Mouse (Mus musculus): ENCODE measurements around the gene Gp1bb. TPM values are rescaled to one million over a fixed set of nuclear protein-coding genes. Genes with fewer than 3 reads are reported as not detected.

Gp1bb gene
- polyA plus RNA-seq, 1 experiment from 2014 or later: 11.1 TPM

DNA sequence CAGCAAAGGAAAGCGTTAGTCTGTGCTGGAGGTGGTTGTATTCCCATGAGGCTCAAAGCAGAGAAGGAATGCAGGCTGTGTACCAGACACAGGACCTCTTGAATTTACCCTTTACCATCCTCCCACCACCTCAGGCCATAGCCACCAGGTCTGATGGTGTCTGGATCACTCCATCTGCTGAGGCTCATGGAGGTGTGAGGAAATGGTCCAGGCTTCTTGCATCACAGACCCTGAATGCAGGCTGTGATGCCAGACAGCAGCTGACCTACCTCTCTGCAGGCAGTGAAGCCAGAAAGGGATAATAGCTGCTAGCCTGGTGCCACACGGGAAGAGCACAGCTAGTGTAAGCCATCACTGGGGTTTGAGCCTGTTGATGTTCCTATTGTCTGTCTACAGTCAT lies 16.2 kb upstream of the Gp1bb start:
- Histone ChIP-seq H3K4me3 (no peak overlapping the region), H3K27me3 (no peaks in the 10 kb centered on the region), H3K9me3 (replicated peaks) (no peaks in the 10 kb centered on the region), H3K4me2 (replicated peaks) (no peak overlapping the region), H3K27ac (no peak overlapping the region), H3K9ac (no peak overlapping the region), H3K4me1 (no peaks in the 10 kb centered on the region), H3K36me3 (no peaks in the 10 kb centered on the region)
- 45% methylated on average over 2 of the region's 2 CpGs for WGBS
- ATAC-seq (ENCODE audit: low FRiP score): no peak

DNA sequence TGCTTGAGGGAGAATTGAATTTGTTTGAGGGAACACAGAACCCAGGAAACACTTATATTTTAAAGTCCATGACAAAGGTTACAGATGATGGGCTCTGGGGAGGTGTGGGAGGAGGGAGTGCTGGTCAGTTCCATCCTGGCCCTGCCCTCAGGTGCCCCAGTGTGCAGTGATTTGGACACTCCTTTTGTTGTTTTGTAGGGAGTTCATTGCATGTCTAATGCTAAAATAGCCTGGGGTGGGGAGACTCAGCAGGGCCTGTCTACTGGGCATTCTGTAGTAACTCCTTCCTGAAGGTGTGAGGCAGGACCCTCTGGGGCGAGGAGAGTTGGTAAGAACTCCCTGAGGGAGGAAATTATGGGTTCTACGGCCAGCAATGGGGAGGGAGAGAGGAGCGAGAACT lies 14.6 kb upstream of the Gp1bb start:
- no peaks in the 10 kb centered on the region for H3K27me3 ChIP-seq
- no peak overlapping the region for H3K9ac ChIP-seq
- H3K4me1 ChIP-seq: no peaks in the 10 kb centered on the region
- 49% methylated on average over 3 of the region's 3 CpGs for WGBS
- H3K36me3 ChIP-seq: no peaks in the 10 kb centered on the region
- no peak overlapping the region for H3K4me2 ChIP-seq (replicated peaks)
- H3K27ac ChIP-seq: no peak overlapping the region
- no peaks in the 10 kb centered on the region for H3K9me3 ChIP-seq (replicated peaks)
- no peak overlapping the region for H3K4me3 ChIP-seq
- no peak for ATAC-seq (ENCODE audit: low FRiP score)

DNA sequence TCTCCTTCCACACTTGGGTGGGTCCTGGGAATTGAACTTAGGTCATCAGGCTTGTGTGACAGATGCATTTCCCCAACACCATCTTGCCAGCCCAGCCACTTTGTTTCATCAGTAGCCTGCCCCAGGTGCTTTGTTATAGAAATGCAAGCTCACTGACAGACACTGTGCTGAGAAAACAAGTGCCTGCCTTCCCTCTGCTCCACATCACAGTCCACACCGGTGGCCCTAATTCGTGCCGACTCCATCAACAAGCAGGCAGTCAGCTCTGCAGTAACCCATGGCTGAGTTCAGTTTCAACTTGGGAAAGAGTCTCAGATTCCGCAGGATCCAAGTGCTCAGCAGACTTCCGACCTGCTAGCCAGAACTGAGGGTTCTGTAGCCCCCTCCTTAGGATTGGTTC lies 14.2 kb upstream of the Gp1bb start:
- no peak for ATAC-seq (ENCODE audit: low FRiP score)
- no peaks in the 10 kb centered on the region for H3K36me3 ChIP-seq
- no peak overlapping the region for H3K4me2 ChIP-seq (replicated peaks)
- H3K9ac ChIP-seq: no peak overlapping the region
- H3K27ac ChIP-seq: no peak overlapping the region
- no peaks in the 10 kb centered on the region for H3K27me3 ChIP-seq
- H3K4me3 ChIP-seq: no peak overlapping the region
- H3K4me1 ChIP-seq: no peaks in the 10 kb centered on the region
- H3K9me3 ChIP-seq (replicated peaks): no peaks in the 10 kb centered on the region
- 79% methylated on average over 5 of the region's 5 CpGs for WGBS

DNA sequence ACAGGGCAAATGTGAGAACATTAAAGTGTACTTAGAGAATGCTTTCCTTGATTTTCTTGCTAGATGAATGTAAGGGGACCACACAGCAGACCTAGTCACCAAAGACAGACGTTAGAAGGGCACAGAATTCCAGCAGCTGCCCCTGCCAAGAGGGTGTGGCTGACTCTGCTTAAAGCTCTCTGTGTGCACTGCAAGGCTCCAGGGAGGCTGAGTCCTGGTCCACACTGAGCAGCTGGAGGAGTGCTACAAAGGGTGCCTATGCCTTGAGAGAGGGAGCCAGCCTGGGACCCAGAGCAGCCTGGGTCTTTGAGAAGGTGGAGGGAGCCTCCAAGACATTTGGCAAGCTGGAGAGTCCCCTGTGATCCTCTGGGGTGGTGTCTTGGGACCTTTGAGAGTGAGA lies 11.1 kb upstream of the Gp1bb start:
- H3K4me3 ChIP-seq: no peak overlapping the region

DNA sequence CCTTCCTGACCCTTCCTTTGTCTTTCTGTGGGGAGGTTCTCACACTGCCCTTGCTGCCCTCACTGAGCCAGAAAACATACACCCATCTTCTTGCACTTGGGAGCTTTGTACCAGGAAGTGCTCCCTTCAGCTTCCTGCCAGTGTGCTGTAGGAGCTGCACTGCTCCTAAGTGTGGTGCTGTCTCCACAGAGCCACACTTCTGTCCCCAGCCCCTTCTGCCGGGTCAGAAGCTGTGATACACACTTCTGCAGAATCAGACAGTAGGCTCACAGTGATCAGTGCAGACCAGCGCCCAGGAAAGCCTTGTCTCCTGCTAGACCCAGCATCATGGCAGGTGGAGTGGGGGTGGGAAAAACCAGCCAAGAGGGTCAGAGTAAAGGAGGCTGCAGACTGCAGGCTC lies 10.6 kb upstream of the Gp1bb start:
- Histone ChIP-seq H3K9me3 (replicated peaks) (no peaks in the 10 kb centered on the region), H3K9ac (no peak overlapping the region), H3K27ac (no peak overlapping the region), H3K36me3 (no peaks in the 10 kb centered on the region), H3K4me1 (peaks cover 12% of the 10 kb centered on the region), H3K4me2 (replicated peaks) (no peak overlapping the region), H3K27me3 (peaks cover 4% of the 10 kb centered on the region; the same call in 1 of the 2 replicates), H3K4me3 (no peak overlapping the region)
- ATAC-seq (ENCODE audit: low FRiP score): no peak
- 53% methylated on average over 2 of the region's 2 CpGs for WGBS

More for the DNA sequence above, 11.1 kb upstream of the Gp1bb start:
- Histone ChIP-seq H3K27me3 (no peaks in the 10 kb centered on the region), H3K4me2 (replicated peaks) (no peak overlapping the region), H3K9me3 (replicated peaks) (no peaks in the 10 kb centered on the region), H3K27ac (no peak overlapping the region), H3K9ac (no peak overlapping the region), H3K4me1 (peaks cover 7% of the 10 kb centered on the region), H3K36me3 (no peaks in the 10 kb centered on the region)
- ATAC-seq (ENCODE audit: low FRiP score): no peak
- 28% methylated on average over 1 of the region's 1 CpGs for WGBS

DNA sequence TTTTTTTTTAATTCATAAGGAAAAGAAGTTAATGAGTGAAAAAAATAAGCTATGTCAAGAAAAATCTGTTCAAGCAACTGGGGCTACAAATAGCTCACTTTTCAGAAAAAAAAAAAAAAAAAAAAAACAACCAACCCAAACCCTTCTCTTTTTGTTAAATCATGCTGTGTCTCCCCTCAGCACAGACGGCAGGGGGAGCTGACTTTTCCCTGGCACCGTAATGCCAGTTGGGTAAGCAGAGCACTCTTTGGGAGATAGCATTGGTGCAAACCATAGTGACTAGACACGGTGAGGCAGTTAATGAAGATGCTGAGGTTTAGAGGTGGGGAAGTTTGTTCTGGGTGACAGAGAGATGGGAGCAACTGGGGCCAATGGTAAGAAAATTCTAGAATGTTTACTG lies 9.9 kb upstream of the Gp1bb start:
- Histone ChIP-seq H3K27me3 (peaks cover 12% of the 10 kb centered on the region), H3K36me3 (no peaks in the 10 kb centered on the region), H3K9me3 (replicated peaks) (no peaks in the 10 kb centered on the region), H3K27ac (no peak overlapping the region), H3K4me2 (replicated peaks) (no peak overlapping the region), H3K9ac (no peak overlapping the region), H3K4me3 (no peak overlapping the region), H3K4me1 (peaks cover 19% of the 10 kb centered on the region)
- WGBS: 47% methylated on average over 3 of the region's 3 CpGs
- no peak for ATAC-seq (ENCODE audit: low FRiP score)

DNA sequence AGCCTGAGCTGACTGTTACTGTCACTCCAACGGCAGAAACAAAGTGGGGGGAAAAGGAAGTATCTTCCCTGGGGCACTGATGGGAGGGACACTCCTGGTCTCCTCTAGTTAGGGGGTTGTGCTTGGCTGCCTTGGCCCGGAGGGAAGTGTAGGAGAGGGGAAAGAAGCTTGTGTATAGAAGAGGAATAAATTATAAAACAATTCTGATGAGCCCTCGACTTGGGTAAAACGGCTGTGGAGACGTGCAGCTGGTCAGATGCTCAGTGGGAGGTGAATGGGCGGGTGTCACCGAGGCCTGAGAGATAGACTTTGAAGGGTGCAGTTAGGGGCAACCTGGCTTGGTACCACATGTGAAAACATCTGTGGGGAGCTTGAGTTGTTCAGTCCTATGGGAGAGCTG lies 8.9 kb upstream of the Gp1bb start:
- Histone ChIP-seq H3K27me3 (peaks cover 21% of the 10 kb centered on the region), H3K27ac (no peak overlapping the region), H3K4me2 (replicated peaks) (no peak overlapping the region), H3K9ac (no peak overlapping the region), H3K4me3 (no peak overlapping the region), H3K4me1 (peaks cover 26% of the 10 kb centered on the region), H3K36me3 (no peaks in the 10 kb centered on the region), H3K9me3 (replicated peaks) (no peaks in the 10 kb centered on the region)
- 53% methylated on average over 7 of the region's 7 CpGs for WGBS
- no peak for ATAC-seq (ENCODE audit: low FRiP score)

DNA sequence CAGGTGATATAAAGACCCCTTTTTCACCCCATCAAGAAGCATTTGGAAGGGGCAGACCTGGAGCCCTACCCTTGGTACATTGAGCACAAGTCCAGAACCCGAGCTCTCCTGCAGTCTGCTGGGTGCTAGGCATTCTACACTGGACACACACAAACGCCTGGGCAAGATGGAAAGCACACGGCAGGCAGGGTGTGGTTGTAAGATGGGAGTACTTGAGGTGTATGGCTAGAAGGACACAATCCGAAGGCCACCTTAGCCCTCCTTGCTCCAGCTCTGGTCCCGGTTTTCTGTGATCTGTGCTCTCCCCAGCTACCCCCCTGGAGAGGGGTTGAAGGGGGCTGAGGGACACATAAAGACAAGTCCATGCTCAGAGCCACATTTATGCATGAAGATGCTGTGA lies 8.1 kb upstream of the Gp1bb start:
- H3K27me3 ChIP-seq: peaks cover 30% of the 10 kb centered on the region
- H3K4me1 ChIP-seq: peaks cover 31% of the 10 kb centered on the region
- peak overlapping the region; percentile 93; the same call in 1 of the 2 replicates for H3K9ac ChIP-seq
- no peaks in the 10 kb centered on the region for H3K9me3 ChIP-seq (replicated peaks)
- H3K27ac ChIP-seq: peak overlapping the region; percentile 93
- ATAC-seq (ENCODE audit: low FRiP score): peak; percentile 8
- H3K4me2 ChIP-seq (replicated peaks): peak overlapping the region; percentile 90
- H3K4me3 ChIP-seq: peak overlapping the region; percentile 89
- H3K36me3 ChIP-seq: 0 out of 2 replicates have a peak, but pooled peaks cover 2% of the 10 kb centered on the region
- WGBS: 56% methylated on average over 5 of the region's 5 CpGs

DNA sequence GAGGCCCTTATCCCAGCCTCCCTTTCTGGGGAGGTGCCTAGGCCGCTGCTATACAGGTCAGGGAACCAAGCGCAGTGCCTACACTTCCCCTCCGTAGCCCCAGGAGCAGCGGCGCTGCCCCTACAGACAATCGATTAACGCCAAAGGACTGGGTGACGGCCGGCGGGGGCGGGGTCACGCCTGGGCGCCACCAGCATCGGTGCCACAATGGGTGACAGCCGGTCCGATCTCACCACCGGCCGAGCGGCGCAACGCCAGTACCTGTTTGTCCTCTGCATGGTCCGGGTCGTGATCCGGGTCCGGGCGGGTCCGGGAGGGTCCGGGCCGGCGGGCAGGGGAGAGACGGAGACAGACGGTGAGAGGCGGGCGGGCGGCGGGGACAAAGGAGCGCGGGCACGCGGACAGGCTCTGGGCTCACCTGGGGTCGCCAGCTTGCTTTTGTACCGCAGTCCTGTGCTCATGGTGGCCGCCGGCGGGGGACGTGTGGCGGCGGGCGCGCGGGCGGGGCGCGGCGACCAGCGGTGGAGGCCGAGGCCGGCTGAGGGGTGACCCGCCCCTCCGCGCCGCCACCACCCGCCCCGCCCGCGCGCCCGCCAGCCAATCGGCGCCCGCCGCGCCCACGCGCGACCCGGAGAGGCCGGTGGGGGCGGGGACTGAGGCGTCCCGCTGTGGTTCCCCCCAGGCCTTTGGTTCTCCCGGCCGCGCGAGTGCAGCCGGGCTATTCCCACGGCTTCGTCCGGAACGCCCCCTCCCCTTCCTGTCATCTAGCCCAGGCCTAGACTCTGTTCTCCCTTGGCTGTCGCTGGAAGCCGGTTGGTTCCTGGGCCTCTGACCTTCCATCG lies 7.4 kb upstream of the Gp1bb start, which contains the start of gene Sept5:
TSS of gene Sept5 (minus strand) at position 565 of the 842 bp plus-strand sequence.
- Histone ChIP-seq H3K4me1 (peaks cover 31% of the 10 kb centered on the region), H3K4me3 (peak within 1 kb of the TSS; percentile 89), H3K9ac (peak within 1 kb of the TSS; percentile 93), H3K27ac (peak within 1 kb of the TSS; percentile 93), H3K27me3 (peaks cover 37% of the 10 kb centered on the region), H3K9me3 (replicated peaks) (no peaks in the 10 kb centered on the region), H3K4me2 (replicated peaks) (peak within 1 kb of the TSS; percentile 90), H3K36me3 (peaks cover 9% of the 10 kb centered on the region)
- under 1% methylated on average over 66 of the region's 93 CpGs for WGBS
- peak; percentile 59 for ATAC-seq (ENCODE audit: low FRiP score)

DNA sequence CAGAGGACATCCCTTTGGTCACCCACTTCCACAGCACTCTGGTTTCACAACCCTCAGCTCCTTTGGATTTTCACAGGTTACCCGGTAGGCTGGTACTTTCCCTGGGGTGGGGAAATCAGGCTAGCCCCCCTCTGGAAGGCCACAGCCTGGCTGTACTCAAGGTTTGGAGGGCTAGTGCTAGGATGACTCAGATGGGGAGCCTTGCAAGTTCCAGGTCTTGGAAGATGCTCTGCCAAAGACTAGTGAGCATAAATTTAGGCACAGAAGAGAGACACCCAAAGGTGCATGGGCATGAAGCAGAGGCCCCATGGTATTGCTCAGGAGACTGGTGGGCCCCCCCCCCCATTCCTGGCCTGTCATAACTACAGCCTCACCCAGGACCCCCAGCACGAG lies 6.7 kb upstream of the Gp1bb start:
- Histone ChIP-seq H3K27me3 (peaks cover 43% of the 10 kb centered on the region), H3K4me1 (peaks cover 31% of the 10 kb centered on the region), H3K36me3 (peaks cover 16% of the 10 kb centered on the region), H3K4me3 (peak overlapping the region; percentile 89), H3K9me3 (replicated peaks) (no peaks in the 10 kb centered on the region), H3K4me2 (replicated peaks) (peak overlapping the region; percentile 90), H3K27ac (peak overlapping the region; percentile 93), H3K9ac (peak overlapping the region; percentile 93)
- no peak for ATAC-seq (ENCODE audit: low FRiP score)
- WGBS: 32% methylated on average over 2 of the region's 2 CpGs

DNA sequence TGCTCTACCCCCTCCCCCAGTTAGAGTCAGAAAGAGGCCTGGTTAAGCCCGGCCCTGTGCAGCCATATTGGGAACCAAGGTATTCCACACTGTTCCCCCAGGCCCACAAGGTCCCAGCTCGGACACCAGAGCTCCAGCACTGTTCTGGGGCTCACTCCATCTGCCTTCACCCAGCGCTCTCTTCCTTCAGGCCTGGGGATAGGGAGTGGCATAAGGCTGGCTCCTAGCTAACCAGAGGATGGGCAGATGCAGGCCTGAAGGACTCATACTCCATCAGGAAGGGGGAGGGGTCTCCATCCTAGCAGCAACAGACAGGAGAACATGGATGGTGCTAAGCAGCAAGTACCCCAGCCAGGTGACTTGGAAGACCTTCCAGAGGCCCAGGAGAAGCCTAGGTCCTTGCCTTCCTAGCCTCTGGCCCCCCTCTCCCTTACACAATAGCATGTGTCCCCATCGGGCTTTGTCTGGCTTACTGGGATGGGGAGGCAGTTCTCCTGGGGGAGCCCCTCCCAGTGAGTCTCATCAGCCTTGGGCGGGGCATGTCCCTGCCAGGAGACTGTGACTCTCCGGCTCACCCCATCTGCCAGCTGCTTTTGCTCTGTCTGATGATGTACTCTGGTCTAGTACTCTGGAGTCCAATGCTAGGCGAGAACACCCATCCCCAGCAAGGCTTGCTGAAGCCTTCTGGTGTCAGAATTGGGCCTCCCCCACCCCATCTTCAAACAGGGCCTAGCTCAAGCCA lies 6.2 kb upstream of the Gp1bb start:
- ATAC-seq (ENCODE audit: low FRiP score): peak; percentile 17; the same call in 1 of the 2 replicates
- Histone ChIP-seq H3K4me3 (peak overlapping the region; percentile 89), H3K4me1 (peaks cover 31% of the 10 kb centered on the region), H3K36me3 (peaks cover 21% of the 10 kb centered on the region), H3K27me3 (peaks cover 49% of the 10 kb centered on the region), H3K4me2 (replicated peaks) (peak overlapping the region; percentile 90), H3K27ac (peak overlapping the region; percentile 93), H3K9me3 (replicated peaks) (no peaks in the 10 kb centered on the region), H3K9ac (peak overlapping the region; percentile 93)
- WGBS: 55% methylated on average over 7 of the region's 7 CpGs

DNA sequence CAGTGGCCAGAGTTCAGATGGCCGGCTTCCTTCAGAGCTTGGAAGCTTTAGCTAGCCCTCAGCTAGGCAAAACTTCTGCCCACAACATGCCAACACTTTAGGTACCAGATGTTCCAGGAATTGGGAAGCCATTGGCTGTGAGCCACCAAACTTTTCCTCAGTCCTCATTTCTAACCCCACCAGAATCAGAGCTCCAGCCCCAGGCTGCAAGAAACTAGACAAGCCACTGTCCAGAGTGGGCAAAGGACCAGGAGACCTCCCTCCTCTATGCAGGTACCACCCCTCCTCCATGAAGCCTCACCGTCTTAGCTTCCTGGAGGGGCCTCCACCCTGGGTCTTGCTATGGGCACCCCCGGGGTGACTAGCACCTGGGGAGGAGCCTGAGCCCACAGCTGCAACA lies 5.0 kb upstream of the Gp1bb start:
- H3K27ac ChIP-seq: no peak overlapping the region
- 41% methylated on average over 3 of the region's 3 CpGs for WGBS
- peaks cover 61% of the 10 kb centered on the region for H3K27me3 ChIP-seq
- ATAC-seq (ENCODE audit: low FRiP score): no peak
- peaks cover 31% of the 10 kb centered on the region for H3K4me1 ChIP-seq
- peaks cover 34% of the 10 kb centered on the region for H3K36me3 ChIP-seq
- no peaks in the 10 kb centered on the region for H3K9me3 ChIP-seq (replicated peaks)
- 0 out of 2 replicates have a peak overlapping the region, but pooled peaks have one; percentile 93 for H3K9ac ChIP-seq
- H3K4me2 ChIP-seq (replicated peaks): peak overlapping the region; percentile 90
- peak overlapping the region; percentile 50; the same call in 1 of the 2 replicates for H3K4me3 ChIP-seq
